Mouse (Mus musculus): ENCODE measurements around the gene Kcnip4.

Kcnip4 gene

DNA sequence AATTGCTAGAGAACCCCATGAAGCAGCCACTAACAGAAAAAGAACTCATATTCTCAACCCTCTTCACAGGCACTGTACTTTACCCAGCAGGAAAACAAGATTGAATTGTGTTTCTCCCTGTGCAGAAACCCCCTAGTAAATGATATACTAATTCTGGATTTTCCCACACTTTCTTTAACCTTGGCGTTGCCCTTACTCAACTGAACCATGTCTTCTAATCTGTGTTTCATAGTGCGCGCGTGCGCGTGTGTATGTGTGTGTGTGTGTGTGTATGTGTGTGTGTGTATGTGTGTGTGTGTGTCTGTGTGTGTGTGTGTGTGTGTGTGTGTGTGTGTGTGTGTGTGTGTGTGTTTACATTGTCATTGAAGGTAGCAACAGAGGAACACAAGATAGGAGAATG lies 283.0 kb downstream of the Kcnip4 start:
- no peak for DNase-seq

DNA sequence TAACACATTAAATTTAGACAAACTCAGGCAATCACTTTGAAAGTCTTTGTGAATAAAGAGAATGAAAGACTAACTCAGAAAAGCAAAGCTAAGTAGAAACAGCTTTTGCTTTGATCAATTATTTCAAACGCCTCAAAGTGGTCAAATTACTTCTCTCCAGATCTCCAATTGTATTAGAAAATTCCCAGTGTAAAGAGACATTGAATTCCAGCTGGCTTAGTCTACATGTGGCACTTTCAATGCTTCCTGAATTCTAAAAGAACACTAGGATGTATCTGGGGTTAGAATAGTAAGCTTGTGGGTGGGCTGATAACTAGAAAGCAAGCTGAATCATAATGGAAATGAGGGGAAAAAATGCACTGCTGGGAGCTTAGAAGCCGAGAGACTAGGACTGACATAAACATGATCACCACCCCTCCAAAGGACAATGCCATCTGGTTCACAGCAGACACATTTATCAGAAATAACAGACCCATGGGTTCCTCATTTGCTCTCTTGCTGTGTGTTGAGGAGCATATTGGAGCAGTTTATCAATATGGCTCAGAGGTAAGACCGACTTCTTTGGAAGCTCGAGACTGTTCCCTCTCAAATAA lies 323.4 kb downstream of the Kcnip4 start:
- no peak for DNase-seq

DNA sequence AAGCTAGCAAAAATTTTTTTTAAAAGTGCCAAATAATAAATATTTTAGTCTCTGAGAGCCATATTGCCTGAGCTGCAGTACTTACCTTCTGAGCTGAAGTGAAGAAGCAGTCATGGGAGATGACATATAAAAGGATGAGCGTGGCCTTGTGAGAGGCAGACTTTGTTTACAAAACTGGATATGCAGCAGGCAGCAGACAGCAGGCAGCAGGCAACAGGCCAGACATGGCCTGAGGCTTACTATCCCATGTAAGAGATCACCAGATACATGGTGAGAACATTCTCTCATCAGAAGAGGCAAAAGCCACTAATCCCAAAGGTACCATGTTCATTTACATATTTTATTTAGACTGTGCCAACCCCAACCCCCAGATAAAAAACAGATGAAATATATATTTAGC lies 336.5 kb downstream of the Kcnip4 start:
- peak; percentile 64 for DNase-seq

DNA sequence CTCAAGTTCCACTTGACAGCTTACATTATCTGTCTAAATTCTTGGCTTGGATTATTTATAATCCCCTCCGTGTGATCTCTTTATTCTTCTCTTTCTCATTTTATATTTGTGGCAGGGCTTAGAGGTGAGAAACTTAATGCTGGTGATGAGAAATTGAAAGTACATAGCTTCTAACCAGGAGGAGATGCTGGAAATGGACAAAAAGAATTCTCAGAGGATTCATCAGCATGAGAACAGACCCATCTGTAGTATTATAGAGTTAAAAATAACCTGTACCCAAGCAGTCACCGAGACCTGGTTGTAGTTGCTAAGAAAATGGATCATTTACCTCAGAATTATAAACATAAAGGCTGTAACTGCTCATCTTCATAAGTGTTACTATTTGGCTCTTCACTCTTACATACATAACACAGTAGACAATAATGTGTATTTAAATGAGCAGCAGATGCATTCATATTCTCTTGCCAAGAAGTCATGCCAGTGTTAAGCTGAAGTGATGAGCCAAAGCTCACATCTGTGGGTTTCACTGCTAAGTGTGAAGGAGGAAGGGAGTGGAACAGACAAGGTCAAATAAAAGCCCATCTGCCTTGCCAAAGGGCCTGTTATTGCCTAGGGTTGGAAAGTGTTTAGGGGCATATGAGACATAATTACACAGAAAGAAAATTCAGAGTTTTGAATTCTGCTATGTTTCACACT lies 374.4 kb downstream of the Kcnip4 start:
- DNase-seq: peak; percentile 7

DNA sequence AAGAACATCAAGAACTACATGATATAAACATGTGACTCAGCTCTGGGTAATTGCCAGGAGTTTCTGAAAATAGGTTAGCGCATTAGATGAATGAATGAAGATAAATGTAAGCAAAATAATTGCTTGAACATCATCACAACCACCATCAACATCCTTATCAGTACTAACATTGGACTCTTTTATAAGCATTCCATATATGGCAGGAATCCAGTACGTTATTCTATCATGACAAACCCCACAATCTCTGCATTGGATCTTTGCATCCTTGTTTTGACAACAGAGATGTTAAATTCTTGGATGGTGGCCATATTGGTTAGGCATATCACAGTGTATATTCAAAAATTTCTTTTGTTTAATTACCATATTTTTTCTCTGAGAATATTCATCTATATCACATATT lies 375.0 kb downstream of the Kcnip4 start:
- DNase-seq: no peak

DNA sequence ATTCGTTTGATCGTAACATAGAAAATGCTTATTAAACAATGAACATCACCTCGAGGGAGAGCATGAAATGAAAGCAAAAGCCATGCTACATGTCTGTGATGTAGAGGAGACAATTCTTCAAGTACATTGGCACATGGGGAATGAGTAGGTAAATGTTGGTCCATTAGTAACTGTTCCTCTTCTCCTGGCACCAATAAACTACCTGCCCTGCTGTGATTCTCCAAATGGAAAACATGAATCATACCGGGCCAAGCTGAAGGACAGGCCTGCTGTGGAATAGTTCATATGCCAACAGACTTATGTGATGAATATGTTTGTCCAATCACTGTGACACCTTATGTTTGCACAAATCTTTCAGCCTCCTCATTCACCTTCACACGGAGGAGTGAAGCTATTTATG lies 429.3 kb downstream of the Kcnip4 start:
- peak; percentile 71 for DNase-seq

DNA sequence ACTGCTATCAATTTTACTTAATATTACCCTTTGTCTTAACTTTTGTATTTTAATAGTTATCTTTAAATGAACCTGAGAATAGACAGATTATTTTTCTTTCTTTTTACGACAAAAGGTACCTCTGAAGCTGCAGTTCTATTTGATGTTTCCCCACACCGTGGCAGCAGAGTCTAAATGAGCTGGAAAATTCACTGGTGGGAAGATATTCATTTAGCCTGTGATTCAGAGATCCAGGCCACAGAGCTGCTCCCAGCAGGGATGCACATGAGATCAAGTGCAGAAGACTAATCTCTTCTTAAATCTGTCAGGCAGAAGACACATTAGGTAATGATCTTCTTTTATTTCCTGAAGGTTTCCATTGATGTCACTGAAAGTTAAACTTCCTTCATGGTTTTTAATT lies 429.8 kb downstream of the Kcnip4 start:
- peak; percentile 45 for DNase-seq

DNA sequence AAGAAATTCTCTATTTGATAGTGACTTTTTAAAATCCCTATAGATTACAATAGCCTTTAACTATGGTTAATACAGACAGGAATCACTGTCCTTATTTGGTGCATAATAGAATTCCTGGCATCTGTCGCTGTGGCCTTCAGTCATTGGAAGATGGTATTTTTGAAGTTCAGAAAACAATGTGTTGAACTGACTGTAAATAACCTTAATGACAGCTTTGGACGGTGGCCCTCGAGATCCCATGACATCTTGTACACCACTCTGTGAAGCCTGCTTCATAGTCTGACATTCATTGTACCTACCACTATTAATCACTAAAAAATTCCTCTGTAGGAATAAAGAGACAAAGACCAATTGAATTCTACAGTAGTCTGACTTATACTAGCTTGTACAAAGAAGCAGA lies 430.4 kb downstream of the Kcnip4 start:
- DNase-seq: no peak

DNA sequence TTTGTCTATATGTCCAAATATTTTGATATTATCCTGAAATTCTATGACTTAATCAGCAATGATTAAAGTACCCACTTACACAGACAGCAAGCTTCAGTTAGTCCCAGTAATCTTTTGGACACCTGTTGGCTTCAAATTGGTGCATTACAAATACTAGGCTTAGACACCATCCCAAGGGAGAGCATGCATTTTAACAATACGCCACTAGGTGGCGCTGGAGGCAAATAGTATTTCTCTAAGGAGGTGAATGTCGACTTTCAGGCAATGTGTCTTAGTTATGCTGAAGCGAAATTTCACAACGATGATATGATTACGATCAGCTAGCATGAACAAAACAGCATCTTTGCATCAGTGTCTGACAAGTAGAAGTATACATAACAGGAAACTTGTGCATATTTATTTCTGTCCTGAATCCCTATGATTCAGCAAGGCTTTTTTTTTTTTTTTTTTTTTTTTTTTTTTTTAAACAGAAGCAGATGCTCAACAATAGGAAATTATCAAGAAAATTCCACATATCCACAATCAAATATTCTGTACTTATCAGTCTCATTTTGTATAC lies 434.5 kb downstream of the Kcnip4 start:
- peak; percentile 82 for DNase-seq

DNA sequence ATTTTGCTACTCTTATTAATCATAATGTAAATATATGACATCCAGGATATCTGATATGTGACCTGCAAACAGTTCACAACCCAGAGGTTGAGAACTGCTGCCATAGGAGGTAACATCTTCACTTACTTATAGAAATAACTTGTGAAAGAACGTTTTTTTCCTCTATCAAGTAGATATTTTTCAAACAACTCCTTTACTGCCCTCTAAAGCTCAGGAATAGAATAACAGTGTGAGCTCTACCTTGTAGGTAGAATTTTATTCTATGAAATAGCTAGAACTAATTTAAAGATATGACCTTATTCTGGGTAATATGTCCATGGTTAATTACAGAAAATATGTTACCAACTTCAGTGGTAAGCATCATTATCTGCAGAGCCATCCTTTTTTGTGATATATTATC lies 459.1 kb downstream of the Kcnip4 start:
- no peak for DNase-seq

DNA sequence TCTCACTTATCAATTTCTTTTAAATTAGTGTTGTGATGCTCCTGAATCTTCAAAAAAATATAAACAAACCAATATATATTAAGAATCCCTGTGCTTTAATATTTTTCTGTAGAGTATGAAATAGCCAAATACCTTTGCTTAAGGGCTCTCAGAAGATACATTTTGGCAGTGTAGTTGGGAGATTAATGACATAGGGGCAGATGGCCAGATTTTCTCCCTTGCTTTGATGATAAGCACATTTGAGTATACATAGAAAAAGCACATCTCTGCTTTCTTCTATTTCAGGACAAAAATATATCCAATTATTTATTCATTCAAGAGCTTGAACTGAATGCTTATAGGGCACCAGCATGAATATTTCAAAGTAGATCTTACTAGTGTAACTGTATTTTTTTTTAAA lies 465.8 kb downstream of the Kcnip4 start:
- DNase-seq: peak; percentile 32

DNA sequence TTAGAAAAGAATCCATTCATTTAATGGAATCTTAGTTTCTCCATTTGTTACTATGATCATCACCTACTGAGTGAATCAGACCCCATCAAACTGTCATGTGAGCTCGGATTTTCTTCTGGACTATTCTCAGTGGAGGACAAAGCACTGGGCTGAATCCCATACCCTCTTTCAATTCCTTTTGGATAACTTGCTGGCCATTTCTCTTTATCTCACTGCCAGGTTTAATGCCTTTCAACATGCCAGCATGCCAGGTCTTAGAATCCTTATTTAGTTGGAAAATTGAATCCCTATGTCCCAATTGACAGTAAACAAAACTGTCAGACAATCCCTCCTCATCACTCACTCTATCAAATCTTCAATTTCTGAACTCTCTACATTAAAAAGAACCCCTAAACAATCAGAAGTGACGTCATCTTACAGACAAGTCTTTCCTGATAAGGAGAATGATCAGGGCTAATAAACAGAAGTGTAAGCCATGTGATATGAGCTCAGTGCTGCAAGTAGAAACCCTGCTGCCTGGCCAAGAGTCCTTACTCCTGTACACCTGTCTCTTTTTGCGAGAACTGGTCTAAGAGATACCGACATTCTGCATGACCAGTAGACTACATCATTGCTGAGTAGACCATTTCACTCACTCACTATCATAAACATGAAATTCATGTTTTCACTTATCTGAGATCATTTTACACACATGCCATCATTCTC lies 466.9 kb downstream of the Kcnip4 start:
- peak; percentile 76 for DNase-seq

DNA sequence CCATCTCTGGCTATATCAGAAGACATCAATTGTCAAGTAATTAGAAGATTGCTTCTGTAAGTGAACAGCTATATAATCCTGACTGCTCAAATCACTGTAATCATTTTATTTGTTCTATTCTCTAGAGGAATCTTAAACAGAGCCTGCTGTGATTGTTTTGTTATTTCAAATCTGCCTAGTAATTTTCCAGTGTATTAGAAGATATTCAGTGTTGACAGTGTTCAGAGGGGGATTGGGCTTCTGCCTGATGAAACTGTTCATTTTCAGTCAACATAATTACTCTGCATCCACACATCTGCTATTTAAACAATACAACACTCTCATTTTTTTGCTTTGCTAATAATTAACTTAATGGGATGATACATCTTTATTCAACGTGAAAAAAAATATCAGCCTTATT lies 476.7 kb downstream of the Kcnip4 start:
- DNase-seq: no peak

DNA sequence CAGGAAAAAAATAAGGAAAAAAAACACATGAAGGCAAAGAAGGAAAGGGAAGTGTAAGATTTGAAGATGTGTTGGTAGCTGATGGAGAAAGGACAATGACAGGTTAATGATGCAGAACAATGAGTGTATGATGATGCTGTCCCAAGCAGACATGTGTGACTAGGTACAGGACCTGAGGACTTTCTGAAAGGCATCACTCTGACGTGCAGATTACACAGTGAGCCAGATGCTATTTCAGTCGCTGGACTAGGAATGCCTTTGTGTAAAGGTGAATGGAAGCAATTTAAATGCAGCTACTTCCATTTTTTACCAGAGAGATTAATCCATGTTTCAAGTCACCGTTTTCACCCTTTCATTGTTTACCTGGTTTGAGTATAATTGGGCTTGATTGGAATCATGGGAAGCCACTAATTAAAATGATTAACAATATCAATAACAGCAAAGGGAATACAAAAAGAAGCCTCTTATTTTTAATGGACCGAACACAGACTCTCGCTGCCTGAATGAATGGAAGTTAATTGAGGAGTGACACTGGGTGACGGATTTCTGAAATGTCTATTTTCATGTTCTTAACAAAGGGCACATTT lies 483.4 kb downstream of the Kcnip4 start:
- DNase-seq: no peak

DNA sequence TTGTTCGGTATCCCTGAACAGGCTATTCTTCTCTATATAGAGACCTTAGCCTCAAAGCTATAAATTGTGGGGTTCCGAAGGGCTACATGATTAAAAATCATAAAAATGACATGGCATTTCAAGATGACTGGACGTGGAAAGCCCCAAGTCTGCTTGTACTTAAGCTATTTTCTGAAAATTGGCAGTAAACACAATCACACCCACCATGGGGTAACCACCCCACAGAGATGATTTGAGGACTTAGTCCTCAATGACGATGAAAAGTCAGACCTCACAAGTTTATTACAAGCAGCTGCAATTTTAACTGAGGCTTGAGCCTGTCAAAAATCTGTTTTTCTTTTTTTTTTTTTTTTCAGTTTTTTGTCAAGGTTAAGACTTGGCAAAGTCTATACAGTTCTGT lies 527.3 kb downstream of the Kcnip4 start:
- no peak for DNase-seq

DNA sequence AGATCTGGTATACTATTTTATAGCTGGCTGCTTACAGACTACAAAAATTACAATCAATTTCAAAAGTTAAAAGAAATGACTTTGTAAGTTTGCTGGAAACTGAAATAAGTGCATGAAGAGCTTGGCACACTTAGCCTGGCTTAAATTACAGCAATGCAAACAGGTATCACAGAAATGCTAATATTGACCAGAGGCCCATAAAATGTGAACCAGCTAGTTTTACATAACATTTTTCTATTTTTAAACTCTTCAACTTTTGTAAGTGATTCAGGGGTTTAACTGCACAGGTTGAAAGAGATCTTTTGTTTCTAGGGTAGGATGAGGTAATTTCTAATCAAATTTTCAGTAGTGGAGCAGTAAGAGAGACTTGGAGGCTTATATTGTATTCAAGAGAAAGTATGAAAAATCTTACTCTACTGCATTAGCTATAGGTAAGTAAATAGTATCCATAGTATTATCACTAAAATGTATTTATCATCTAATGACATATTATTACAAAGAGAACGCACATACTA lies 535.5 kb downstream of the Kcnip4 start:
- no peak for DNase-seq

DNA sequence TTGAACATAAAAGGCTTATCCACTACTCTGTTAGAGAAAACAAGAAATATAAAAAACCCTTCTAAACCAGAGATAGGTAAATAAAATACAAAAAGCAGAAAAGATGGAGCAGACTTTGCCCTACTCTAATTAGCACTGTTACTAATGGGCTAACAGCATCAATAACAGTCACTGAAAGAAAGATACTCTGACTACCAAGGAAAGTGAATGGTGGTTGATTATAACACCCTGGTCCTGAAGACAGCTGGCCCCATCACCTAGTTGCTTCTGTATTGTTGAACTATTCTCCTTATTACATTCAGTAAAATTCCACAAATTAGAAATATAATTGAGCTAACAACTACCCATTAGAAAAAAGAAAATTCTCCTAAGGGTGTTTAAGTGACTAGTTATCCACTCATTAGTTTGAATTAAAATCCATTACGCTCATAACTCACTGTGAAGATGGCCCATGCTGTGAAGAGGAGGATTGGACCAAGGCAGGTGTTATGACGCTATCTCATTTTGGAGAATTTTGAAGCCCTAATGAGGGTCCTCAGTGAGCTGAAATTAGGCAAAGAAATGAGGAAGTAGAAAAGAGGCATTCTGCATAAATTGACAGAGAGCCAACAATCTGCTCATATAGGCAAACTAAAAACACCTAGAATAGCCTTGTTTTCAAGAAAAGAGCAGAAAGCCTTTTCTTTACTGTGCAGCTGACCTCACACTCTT lies 582.2 kb downstream of the Kcnip4 start:
- DNase-seq: no peak

DNA sequence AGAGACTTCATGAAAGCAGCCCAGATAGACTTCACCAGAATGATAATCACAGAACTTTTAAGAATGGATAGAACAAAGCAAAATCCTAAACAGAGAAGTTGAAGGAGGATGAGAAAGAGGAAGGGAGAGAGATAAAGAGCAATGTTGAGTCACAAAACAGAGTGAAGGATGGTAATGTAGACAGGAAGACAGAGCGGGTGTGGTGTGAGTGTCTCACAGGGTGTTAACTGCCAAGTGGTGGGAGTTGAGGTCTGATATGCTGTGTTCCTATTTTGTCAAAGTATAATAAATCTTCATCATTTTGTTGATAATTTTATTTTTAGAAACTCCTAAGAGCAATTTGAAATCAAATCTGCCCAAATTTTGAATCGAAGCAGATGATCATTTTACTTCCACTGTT lies 592.8 kb downstream of the Kcnip4 start:
- DNase-seq: no peak

DNA sequence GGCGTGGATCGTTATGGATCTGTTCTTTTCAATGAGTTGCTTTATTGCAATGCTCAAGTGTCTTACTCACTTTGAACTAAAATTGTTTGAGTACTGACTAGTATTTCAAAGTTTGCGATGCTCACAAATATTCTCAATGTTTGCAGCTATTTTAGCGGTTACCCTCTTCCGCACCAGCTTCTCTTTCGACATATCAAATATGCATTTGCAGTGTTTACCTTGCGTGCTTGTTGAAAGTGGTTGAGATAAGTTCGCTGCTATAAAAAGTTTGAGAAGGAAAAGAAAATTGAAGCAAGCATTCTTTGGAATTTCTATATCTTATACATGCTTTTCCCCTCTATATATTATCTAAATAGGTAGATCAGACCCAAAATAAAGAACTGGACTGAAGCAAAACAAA lies 634.5 kb downstream of the Kcnip4 start:
- no peak for DNase-seq

DNA sequence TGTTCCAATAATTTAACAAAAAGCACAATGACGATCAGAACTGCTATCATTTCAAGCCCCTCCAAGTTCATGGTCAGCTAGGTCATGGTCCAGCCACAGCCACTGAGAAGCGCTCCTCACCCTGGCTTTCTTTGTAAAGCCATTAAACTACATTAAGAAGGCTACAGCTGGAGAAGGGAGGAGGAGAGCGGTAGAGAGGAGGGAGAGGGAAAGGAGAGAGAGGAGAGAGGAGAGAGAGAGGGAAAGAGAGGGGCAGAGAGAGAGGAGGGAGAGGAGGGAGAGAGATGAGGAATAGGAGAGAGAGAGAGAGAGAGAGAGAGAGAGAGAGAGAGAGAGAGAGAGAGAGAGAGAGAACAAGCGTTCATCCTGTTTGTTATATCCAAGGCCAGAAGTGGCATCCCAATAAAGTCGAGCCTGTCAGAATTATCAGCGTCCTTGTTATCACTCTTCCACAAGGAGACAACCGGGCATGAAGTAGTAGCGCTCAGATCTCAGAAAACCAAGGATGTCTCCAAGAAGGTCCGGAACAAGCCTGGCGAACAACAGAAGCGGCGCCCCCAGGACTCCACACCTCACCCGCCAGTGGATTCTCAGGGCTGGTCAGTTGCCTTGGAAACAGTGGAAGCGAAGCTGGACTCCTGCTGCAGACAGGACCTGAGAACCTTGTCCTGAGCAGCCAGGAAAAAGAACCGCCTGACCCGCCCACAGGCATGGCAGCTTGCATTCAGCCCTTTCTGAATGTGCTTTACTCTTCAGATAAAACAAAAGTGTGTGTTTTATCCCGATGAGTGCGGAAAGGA lies 635.1 kb downstream of the Kcnip4 start:
- peak; percentile 57 for DNase-seq

DNA sequence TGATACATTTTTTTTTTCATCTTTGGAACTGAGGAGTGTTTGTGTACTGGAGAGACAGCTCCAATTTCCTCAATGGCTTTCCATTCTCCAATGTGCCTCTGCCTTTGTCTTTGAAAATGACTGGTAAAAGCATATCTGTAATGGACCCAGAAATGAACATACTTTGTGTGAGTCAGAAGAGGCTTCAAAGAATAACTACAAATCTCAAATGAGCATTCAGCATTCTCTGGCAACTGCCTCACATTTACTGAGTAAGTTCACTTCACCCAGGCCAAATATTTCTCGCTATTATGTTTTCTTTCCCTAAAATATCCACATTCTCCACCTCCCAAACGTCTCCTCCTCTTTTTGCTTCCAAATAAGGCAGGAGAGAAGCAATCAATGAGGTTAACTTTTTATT lies 646.6 kb downstream of the Kcnip4 start:
- no peak for DNase-seq
